Mouse (Mus musculus): ENCODE results near the gene Hand2.

GRCm38 (mm10) chr8:57324671-57325070, 3.9 kb downstream of the Hand2 start:
- TF ChIP-seq POLR2A (IDR thresholded peaks at IDR 0.05; ENCODE audit: insufficient read length, low read depth) (no peak), USF1 (IDR thresholded peaks at IDR 0.05; ENCODE audit: low read depth) (no peak), MYOG (IDR thresholded peaks at IDR 0.05; ENCODE audit: control insufficient read depth in 1 of 3, insufficient read depth in 1 of 3, insufficient read length in 2 of 3, low read depth in 2 of 3) (no peak), POLR2AphosphoS2 (IDR thresholded peaks at IDR 0.05; ENCODE audit: insufficient read length, low read depth) (no peak), MAX (IDR thresholded peaks at IDR 0.05; ENCODE audit: low read depth) (no peak), E2F4 (IDR thresholded peaks at IDR 0.05; ENCODE audit: insufficient read depth) (no peak), TCF12 (IDR thresholded peaks at IDR 0.05; ENCODE audit: insufficient read depth, poor library complexity, severe bottlenecking) (no peak)

All from myocyte (in vitro differentiated cells).